Mouse (Mus musculus) T-helper 1 cell (primary cell): ENCODE measurements at regions not wholly inside any gene's neighbourhood (a gene's known extent, or its start where the extent isn't known, plus 50 kb on each side); places are given as distances from the start of the nearest gene placed in this dataset.
"Not testable (repeated sequence)": the region's sequence is repeated elsewhere in the genome, so short reads cannot be mapped to it uniquely, and the experiment has no call there.

Experiments used
- in situ Hi-C: fragments of 300-600 bp; cut with MboI, MseI; formaldehyde crosslinking; loops from one replicate; pipeline ENCODE4 v1.15.1; 2025; ENCODE audit warnings: high pct_unique_total_duplicates

GRCm38 (mm10) chr1:85451701-85452100, 123.8 kb upstream of the G530012D18Rik start:
- in situ Hi-C loops, result loop anchor here (10.0 to 25.0 kb wide), 4 partner anchors 123 to 789 kb away; partner anchors contain the start of gene G530012D18Rik

GRCm38 (mm10) chr1:85453350-85453749, 122.1 kb upstream of the G530012D18Rik start:
- in situ Hi-C loops, result loop anchor here (10.0 to 25.0 kb wide), 4 partner anchors 121 to 791 kb away; partner anchors contain the start of gene G530012D18Rik

GRCm38 (mm10) chr1:85456671-85457070, 118.8 kb upstream of the G530012D18Rik start:
- in situ Hi-C loops, result loop anchor here (10.0 to 25.0 kb wide), 4 partner anchors 118 to 794 kb away; partner anchors contain the start of gene G530012D18Rik

- in situ Hi-C loops, result loop anchor here (10.0 to 25.0 kb wide), 4 partner anchors 117 to 795 kb away; partner anchors contain the start of gene G530012D18Rik
Observed at GRCm38 (mm10) chr1:85457731-85458130, 117.7 kb upstream of the G530012D18Rik start.

- in situ Hi-C loops, result loop anchor here (25.0 kb wide), 1 partner anchor 800 kb away; no protein-coding TSS in a partner anchor
Observed at GRCm38 (mm10) chr1:85462121-85462520, 113.4 kb upstream of the G530012D18Rik start.

- in situ Hi-C loops, result not testable (repeated sequence)
Observed at GRCm38 (mm10) chr1:85479117-85479516, 96.4 kb upstream of the G530012D18Rik start.

- in situ Hi-C loops, result not testable (repeated sequence)
Observed at GRCm38 (mm10) chr1:85484985-85485384, 90.5 kb upstream of the G530012D18Rik start.

GRCm38 (mm10) chr1:85499931-85500330, 75.5 kb upstream of the G530012D18Rik start:
- in situ Hi-C loops, result loop anchor here (5.0 kb wide), 2 partner anchors 132 to 333 kb away; no protein-coding TSS in a partner anchor

GRCm38 (mm10) chr1:85501278-85501677, 74.2 kb upstream of the G530012D18Rik start:
- in situ Hi-C loops, result loop anchor here (5.0 kb wide), 1 partner anchor 131 kb away; no protein-coding TSS in a partner anchor
